Mouse (Mus musculus) thymus, postnatal 25 days (tissue): ENCODE measurements around the gene Fntb.
"Not testable (repeated sequence)": the region's sequence is repeated elsewhere in the genome, so short reads cannot be mapped to it uniquely, and the experiment has no call there.

ENCODE experiments used
- DNase-seq: peaks from one replicate; pipeline ENCODE4 v3.0.0; 2022

The Fntb gene

DNA sequence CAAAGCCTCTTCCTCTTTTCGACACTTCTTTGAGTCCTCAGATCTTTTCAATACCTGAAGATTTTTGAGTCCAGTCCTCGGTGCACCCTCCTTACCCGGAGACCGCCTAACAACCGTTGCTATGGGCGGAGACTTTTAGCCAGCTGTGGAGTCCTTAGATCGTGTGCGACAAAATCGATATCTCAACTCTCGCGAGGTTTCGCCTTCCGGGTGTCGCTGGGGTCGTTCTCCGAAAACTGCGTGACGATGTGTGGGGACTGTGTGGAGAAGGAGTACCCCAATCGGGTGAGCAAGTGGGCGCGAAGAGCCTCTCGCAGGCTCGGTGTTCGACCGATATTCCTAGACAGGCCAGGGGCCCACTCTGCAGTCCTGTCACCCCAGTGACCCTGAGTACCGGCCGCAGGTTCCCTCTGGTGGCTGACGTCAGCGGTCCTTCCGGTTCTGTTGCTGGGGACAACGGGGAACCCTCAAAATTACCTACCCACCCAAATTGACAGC, at the start of gene Fntb, which contains the start of gene Churc1:
Fntb (plus strand) TSS at position 236 of the 498 bp plus-strand sequence.
Churc1 (plus strand) TSS at position 185 of the 498 bp plus-strand sequence.
- DNase-seq: peak; percentile 95

DNA sequence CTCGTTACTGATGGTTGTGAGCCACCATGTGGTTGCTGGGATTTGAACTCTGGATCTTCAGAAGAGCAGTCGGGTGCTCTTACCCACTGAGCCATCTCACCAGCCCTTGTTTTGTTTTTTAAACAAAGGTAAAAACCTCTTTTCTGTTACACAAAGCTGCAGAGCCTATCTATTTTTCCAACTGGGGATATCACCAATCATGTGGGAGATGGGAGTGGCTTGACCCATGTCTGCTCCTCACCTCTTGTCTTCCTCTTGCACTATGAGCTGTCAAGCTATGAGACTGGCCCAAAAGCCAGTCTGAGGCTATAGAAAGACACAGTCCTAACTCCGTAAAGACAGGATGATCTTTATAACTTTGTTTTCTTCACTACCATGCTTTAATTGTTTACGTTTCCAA, 47.0 kb upstream of the Fntb start:
- no peak for DNase-seq

DNA sequence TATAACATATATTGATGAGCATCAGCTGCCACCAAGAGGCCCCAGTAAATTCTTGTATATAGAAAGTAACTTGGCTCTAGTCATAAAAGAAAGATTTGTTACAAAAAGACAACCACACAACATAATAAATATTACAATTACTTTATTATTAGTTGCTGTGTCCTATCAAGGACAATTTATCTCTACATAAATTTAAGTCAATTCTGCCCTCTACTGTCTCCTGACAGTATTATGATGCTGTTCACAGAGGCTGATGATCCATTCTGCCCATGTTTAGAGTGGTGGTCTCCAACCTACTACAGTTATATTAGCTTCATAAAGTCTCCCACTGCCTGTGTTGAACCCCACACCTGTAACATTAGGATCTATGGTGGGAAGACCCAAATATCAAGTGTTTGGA, 44.8 kb upstream of the Fntb start:
- DNase-seq: no peak

DNA sequence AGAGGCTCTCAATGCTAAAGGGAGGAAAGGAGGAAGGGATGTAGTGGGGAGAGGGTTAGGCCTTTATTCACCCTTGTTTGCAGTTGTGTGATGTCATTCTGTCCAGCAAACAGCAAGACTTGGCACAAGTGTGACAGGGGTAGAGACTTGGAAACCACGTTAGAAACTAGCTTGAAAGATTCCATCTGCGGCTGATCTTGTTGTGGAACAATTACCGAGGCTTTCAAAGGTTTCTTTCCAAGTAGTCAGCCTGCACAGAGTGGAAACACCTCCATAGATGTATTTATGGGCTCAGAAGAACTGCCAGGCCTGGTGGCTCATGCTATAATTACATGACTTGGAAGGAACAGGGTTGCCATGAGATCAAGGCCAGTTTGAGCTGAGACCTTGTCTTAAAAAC, 43.4 kb upstream of the Fntb start:
- DNase-seq: no peak

DNA sequence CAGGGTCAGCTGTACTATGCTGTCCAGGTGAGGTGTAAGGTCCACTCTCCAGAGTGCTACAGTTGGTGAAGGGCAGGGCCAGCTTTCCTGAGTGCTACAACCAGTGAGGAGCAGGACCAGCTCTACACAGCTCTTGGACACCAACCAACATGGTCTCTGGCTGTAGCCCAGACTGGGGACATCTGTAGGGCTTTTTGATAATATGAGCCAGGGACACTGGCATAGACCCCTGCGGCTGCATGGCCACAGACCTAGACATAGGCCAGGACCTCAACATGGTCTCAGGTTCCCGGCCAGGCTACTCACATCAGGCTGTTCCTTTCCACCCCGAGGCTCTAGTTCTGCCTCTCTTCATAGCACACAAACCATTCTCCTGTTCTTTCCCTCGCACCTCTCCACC, 37.4 kb upstream of the Fntb start:
- no peak for DNase-seq

DNA sequence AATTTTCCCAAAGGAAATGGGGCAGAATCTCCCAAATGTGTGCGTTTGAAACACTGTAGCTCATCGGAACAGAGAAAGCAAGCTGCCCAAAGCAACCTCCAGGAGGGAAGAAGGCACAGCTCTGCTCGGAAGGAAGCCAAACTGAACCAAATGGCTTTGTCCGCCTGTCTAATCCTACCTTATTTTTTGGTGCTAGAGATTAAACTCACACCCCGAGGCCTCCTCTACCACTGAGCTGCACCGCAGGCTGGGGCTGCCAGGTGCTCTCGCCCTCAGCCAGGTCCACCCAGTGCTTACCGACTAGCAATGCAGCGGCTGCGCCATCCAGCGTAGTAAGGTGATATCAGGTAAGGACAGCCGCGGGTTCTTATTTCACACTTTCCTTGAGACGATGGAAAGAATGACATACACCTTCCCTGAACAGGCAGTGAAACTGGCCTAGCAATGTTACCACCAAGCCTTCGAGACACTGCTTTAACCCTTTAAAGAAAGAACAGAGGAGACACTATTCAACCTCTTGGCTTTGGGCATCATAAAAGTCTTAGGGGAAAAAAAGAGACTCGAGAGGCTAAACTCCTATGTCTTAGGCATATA, 14.4 kb upstream of the Fntb start:
- no peak for DNase-seq

DNA sequence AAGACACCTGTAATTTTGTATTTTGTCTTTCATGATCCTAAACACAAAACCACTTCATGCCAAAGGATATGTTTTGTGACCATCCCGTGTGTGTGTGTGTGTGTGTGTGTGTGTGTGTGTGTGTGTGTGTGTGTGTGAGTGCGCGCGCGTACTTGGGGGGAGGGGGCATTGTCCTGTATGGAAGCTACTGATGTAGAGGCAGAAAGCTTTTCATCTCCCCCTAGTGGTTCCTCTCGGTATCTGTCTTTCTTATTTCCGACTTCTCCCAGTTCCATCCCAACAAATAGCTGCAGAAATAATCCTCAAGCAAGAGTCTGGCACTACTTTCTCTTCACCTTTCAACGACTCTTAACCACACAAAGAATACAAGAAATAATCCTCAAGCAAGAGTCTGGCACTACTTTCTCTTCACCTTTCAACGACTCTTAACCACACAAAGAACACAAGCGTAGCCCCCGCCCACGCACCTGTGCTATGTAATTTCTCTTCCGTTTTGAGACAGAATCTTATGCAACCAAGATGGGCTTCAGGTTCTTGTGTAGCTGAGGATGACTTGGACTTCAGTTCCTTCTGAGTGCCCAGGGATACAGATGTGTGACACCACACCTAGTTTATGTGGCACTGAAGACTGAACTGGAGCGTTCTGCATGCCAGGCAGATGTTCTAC, 12.6 kb upstream of the Fntb start:
- DNase-seq: peak; percentile 65

DNA sequence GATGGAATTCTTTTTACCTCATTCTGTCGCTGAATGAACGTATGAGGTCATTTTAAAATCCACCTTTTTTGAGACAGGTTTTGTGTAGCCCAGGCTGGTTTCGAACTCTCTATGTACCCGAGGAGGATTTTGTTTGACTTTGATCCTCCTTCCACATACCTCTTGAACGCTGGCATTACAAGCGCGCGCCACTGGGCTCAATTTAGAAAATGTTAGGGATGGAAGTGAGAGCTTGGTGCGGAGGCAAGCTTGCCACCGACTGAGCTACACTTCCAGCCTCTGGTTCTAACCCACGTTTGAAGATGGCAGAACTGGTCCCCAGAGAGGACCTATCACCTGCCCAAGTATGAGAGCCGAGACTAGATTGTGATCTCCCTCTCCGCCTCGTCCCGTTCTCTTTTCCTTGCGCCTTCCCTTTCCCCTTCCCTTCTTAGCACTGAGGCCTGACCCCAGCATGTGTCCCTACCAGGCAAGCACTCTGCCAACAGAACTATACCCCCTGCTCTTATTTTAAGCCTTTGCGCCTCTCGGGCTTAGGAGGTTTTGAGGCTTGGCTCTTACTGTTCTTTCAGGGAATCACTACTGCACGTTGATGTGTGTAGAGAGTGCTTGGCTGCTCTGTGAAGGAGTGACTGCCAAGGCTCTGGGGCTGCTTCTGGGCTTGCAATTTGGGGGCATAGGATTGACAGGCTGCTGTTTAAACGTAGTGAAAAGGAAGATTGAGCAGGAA, 677 bp downstream of the Fntb start:
- peak; percentile 9 for DNase-seq

DNA sequence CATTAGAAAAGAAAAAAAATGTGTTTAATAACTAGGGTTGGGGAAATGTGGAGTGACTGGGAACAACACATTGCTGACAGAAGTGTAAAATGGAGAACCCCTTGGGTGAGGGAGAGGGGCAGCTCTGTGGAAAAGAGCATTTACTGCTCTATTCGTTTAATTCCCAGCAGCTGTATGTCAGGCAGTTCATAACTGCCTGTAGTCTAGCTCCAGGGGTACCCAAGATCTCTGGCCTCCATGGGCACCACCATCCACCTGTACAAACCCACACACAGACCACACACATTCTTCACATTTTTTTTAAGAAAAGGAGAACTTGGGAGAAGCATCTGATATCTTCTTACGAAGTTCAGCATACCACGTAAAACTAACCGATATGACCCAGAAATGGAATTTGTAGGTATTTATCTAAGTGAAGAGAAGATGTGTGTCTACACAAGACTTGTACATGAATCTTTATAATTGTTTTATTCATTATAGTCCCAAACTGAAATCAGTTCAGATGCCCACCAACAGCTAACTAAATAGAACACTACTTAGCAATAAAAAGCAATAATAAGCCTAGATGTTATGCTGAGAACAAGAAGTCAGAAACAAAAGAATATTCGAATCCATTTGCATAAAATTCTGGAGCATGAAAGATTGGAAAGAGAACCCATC, 5.6 kb downstream of the Fntb start:
- DNase-seq: no peak

DNA sequence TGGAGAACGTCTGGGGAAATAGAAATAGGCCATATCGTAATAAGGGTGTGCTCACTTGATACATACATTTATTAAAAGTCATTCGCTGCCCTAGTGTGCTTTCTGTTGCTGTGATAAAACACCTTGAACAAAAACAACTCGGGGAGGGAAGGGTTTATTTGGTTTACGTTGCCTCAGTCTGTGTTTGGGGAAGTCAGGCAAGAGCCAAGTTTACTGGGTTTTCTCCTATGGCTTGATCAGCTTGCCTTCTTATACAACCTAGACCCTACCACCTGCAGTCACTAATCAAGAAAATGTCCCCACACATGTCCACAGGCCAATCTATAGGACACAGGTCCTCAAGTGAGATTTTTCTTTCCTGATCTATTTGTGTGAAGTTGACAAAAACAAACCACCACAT, 6.2 kb downstream of the Fntb start:
- DNase-seq: no peak

DNA sequence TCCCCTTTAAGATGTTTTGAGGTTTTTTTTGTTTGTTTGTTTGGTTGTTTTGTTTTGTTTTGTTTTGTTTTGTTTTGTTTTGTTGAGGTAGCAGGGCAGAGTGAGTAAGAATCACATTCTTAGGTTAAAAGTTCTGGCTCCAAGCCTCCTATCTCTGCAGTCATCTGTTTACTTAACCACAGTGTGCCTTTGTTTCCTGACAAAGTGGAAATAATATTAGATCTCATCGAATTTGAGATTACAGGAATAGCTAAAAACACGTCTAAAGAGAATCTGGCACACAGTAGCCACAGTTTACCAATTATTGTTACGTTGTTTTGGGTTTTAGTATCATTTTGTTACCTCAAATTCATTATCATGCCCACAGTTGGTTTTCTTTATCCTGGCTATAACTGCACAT, 9.3 kb downstream of the Fntb start:
- DNase-seq: no peak

DNA sequence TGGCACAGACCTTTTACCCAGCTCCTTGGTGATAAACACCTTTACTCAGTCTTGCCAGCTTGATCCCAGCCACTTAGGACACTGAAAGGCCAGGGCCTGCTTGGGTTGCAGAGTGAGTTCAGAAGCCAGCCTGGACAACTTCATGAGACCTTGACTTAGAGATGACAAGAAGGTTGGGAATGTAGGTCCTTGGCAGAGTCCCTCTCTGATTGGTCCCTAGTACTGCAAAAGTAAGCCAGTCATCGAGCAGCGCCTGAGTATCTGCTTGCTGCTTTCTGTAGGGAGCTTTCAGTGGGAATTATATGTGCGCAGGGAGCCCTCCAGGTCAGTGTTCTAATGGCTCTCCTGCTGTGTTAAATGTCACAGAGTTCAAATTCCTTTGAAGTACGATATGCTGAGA, 9.7 kb downstream of the Fntb start:
- no peak for DNase-seq

DNA sequence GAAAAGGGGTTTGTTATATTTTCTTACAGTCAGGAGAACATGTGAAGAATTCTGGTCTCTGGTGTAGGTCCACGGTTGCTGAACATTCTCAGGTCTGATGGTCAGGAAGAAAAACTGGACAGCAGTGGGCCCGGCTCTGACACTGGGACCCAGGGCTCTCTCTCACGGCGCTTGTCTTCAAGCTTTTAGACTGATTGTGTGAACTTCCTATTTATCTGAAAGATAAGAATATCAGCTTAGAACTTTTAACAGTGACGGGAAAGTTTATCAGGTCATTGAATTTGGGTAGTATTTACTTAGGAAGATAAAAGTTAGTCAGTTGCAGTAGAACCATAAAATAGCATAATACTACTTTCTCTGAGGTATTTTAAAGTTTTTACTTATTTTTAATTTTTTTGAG, 11.5 kb downstream of the Fntb start:
- no peak for DNase-seq

DNA sequence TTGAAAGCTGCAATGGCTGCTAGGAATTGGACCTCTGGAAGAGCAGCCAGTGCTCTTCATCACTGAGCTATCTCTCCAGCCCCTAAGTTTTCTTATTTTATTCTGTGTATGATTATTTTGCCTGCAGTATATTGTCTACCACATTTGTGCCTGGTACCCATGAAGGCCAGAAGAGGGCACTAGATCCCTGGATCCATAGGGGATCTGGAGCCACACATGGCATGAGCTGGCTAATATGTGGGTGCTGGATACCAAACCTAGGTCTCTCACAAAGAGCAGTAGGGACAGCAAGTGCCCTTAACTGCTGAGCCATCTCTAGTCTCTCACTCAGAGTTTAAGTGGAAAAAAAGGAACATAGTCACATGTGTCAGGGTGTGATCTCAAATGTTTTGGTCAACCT, 12.5 kb downstream of the Fntb start:
- DNase-seq: no peak

DNA sequence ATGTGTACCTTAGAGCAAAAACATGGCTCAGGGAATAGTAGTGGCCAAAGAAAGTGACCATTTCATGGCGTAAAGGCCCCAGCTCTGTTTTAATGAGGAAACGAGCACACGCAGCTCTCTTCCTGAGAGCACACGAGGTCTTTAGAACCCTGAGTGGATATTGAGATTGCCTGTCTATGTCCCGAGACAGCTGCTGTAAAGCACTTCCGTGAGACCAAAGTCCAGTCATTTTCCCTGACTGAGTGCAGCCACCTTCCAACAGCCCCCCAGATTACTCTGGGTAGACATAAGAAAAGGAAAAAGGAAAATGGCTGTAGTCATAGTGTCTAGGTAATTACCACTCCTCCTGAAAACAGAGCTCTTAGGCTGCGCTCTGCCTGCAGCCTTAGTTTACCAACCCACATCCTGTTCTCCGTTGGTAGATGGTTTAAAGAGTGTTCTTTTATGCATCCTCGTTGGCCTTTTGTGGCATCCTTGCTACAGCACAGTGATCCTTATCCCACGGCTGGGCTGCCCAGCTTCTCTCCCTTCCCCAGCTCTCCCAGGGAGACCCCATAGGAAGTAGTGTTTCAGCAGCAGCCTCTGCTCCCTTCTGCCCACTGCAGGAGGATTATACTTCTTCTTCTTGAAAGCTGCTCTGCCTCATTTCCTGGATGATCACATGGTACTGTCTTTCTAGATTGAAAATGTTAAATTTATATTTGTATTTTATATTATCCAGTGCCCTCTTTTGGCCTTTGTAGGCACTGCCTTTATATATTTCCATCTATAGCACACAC, 13.1 kb downstream of the Fntb start:
- peak; percentile 42 for DNase-seq

DNA sequence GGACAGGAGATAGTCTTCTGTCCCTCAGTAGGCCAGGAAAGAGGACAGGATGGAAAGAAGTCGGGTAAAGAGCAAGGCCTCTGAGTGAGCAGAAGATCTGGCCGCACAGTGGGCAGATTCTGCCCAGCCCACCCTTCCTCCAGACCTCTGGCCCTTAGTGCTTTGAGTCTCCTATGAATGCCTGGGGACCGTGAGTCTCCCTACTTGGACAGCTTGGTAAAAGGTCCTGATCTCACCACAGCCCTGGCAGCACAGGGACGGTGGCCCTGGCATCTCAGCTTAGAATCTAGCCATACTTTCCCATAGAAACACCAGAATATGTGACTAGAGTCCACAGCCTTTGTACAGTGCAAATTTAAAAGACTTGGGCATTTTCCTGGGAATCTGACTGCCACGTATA, 14.6 kb downstream of the Fntb start:
- no peak for DNase-seq

DNA sequence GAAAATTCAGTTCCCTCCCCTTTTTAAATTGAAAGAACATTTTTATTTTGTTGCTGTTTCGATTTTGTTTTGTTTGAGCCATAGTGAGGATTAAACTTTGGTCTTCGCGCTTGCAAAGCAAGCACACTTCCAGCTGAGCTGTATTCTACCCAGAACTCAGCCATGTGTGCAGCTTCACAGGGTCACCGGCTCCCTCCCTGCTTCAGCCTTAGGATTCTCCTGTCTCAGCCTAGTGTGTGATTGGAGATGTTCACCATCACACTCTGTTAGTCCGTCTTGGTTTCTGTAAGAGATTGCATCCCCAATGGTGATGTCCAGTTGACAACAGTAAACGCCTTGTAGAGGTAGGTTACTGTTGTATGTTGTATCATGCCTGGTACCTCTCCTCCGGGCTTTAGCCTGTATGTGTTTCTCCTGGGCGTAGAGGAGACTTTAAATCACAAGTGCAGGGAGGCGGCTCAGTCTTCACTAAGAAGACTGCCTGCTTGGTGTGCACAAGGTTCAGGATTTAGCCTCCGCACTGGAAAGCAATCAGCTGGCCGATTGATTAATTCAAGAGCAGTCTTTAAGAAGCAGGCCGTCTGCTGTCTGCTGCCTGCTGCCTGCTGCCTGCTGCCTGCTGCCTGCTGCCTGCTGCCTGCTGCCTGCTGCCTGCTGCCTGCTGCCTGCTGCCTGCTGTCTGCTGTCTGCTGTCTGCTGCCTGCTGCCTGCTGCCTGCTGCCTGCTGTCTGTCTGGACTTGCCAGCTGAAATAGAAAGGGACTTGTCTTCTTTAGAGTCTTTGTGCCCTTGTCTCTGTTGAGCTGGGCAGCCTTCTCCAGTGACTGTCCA, 15.5 kb downstream of the Fntb start:
- DNase-seq: no peak

DNA sequence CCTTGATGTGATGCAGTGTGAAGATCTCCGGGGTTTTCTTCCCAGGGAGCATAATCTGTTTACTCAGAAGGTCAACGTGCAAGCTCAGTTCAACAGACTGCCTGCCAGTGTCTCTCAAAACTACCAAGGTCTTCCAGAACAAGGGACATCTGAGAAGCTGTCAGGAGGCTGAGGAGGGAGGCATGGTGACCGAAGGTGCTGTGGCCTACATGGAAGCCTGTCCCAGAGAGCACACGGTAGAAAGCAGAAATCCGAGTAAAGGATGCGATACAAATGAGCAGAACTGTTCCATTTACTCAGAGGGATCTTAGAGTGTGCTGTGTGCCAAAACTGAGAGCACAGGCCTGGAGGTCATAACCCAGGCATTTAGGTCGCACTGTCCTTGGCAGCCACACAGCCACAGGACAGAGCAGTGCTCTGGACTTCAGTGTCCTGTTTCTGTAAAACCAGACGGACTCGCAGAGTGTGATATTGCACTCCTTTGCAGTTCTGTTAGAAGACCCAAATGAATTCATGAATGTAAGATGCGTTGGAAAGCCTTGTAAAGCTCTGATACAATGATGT, 18.7 kb downstream of the Fntb start:
- no peak for DNase-seq

DNA sequence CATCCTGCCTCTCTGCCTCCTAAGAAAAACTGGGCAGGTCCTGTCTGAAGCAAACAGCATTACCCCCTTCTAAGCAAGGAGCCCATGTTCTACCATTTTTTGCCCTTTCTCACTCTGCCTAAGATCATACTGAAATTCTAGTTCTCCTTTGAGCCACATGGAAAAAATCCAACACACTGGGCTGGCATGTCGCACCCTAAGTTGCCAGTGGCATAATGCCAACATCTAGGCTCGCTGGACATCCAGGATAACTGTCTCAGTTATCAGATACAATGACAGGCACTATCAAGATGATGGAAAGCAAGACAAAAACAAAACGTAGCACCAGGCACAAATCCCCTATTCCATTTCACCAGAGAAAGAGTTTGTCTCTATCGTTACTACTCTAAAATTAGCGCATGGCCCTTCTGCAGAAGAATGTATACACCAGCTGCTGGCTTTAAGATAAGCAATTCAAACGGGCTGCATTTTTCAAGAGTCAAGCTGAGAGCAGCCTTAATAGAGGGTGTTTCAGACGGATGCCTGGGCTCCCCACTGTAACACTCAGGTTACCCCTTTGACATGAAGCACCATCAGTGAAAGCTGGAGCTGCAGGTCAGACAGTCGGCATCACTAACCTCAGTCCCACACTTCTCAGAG, 25.2 kb downstream of the Fntb start:
- no peak for DNase-seq

DNA sequence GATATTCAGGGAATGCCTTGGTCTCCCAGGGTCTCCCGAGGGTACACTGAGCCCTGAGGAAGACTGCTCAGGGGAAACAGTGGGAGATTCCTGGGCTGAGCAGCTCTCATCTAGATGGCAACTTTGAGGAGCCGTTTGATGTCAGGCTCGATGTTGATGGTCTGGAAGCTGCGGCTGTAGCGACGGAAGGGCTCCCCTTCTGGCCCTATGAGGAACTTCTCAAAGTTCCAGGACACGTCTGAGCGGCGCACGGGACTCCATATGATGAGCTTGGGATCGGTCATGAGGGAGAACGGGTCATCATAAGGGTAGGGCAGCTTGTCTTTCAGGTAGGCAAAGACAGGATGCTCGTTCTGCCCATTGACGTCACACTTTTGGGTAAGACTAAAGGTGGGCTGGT, 27.2 kb downstream of the Fntb start:
- not testable (repeated sequence) for DNase-seq

DNA sequence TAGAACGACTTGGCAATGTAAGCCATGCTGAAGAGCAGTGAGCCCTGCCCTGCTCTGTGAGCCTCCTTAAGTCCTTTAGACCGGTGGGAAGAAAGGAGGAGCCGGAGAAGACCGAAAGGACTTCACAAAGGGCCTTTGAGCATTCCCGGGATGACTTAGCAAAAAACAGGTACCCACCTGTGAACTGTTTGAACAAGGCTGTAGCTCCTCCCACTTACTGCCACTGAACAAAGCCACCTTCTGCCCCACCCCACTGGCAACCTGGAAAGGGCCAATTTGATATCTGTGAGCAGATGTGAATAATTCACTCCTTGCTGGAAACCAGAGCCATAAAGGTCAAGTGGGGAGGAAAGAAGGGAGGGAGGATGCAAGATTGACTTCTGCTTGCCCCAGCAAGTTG, 30.0 kb downstream of the Fntb start, which contains the start of gene Gpx2:
Gpx2 (minus strand) TSS at position 205 of the 400 bp plus-strand sequence.
- DNase-seq: no peak
